Mouse (Mus musculus) embryonic stem cell, embryonic (primary cell): ENCODE measurements at regions not wholly inside any gene's neighbourhood (a gene's known extent, or its start where the extent isn't known, plus 50 kb on each side); places are given as distances from the start of the nearest gene placed in this dataset.

Experiments used
- CTCF ChIA-PET, 4 experiments: fragments of 300-600 bp in 2 of 4; fragments of 350-600 bp in 2 of 4; sonication (Branson Sonifier 250); formaldehyde crosslinking; loops; one replicate each; lab custom pipeline; 2022; ENCODE audit warnings: inconsistent platforms in 2 of 4; lab: Charles Lee
- POLR2A ChIA-PET, 4 experiments: fragments of 300-600 bp in 2 of 4; fragments of 350-600 bp in 2 of 4; sonication (Branson Sonifier 250); formaldehyde crosslinking; loops; one replicate each; lab custom pipeline; 2022; ENCODE audit warnings: antibody characterized with exemption in 4 of 4, inconsistent platforms in 1 of 4; lab: Charles Lee

- CTCF ChIA-PET, result no interaction called here
- POLR2A ChIA-PET, result no interaction called here
These were observed 221.9 kb downstream of the 1700064H15Rik start for GRCm38 (mm10) chr3:19406351-19407151.

- ChIA-PET POLR2A (no interaction called here), CTCF (no interaction called here)
These were observed 242.8 kb downstream of the 1700064H15Rik start for GRCm38 (mm10) chr3:19385675-19386074.

GRCm38 (mm10) chr3:19368998-19369397, 259.5 kb downstream of the 1700064H15Rik start:
- CTCF ChIA-PET, result no interaction called here
- POLR2A ChIA-PET, result no interaction called here

GRCm38 (mm10) chr3:19367761-19368160, 260.7 kb downstream of the 1700064H15Rik start:
- CTCF ChIA-PET, result no interaction called here
- POLR2A ChIA-PET, result no interaction called here
